Mouse (Mus musculus): ENCODE data around the gene Syt13.

DNA sequence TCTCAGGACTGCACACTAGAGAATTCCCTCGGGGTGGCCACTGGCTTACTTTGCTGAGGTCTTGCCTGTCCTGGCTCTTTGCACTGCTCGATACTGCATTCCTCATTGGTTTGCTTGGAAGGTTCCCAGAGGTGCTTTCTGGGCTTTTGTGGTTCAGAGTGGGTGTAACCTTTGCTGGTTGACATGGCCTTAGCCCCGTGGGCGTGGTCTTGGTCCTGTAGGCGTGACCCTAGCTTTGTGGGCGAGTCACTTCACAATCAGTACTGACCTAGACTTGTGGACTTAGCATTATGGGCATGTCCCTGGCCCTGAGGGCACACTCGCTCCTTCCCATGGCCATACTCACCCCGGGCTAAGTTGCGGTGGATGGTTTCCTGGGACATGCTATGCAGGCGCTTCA is 65.3 kb downstream of the Syt13 start:
- TF ChIP-seq CTCF (conservative IDR thresholded peaks at IDR 0.05; ENCODE audit: insufficient read depth, insufficient read length, low read depth, low read length) (no peak), POLR2A (IDR thresholded peaks at IDR 0.05; ENCODE audit: low read depth, low read length) (no peak)

Measured in kidney, adult 2 months (tissue).